Mouse (Mus musculus) liver, embryonic 15.5 days (tissue): ENCODE results near the gene Olfr967. TPM values are rescaled to one million over a fixed set of nuclear protein-coding genes. Genes with fewer than 3 reads are reported as not detected.
"Not testable (repeated sequence)": the region's sequence is repeated elsewhere in the genome, so short reads cannot be mapped to it uniquely, and the experiment has no call there.

Experiments used
- ATAC-seq: fragments of 200-750 bp; cut with Nextera tagmentation; 2 replicates; pipeline ENCODE4 v1.8.0; 2017; ENCODE audit warnings: moderate number of reproducible peaks, mild to moderate bottlenecking, moderate library complexity; ENCODE audit not compliant: insufficient read depth
- H3K27ac ChIP-seq: fragments of 300-500 bp; sonication (generic); replicated peaks from 2 replicates; pipeline ENCODE4 v1.5.1; 2015; ENCODE audit warnings: mild to moderate bottlenecking, inconsistent platforms
- H3K27me3 ChIP-seq: fragments of 300-500 bp; sonication (generic); 2 replicates; pipeline ENCODE4 v1.6.1; 2015; ENCODE audit warnings: mild to moderate bottlenecking, inconsistent platforms
- H3K36me3 ChIP-seq: fragments of 300-500 bp; sonication (generic); replicated peaks from 2 replicates; pipeline ENCODE4 v1.6.1; 2015; ENCODE audit warnings: moderate library complexity, mild to moderate bottlenecking, inconsistent platforms
- H3K4me1 ChIP-seq: fragments of 300-500 bp; sonication (generic); replicated peaks from 2 replicates; pipeline ENCODE4 v1.6.1; 2015; ENCODE audit warnings: inconsistent platforms
- H3K4me2 ChIP-seq: fragments of 300-500 bp; sonication (generic); 2 replicates; pipeline ENCODE4 v1.6.1; 2015; ENCODE audit warnings: moderate library complexity, mild to moderate bottlenecking, inconsistent platforms
- H3K4me3 ChIP-seq: fragments of 300-500 bp; sonication (generic); replicated peaks from 2 replicates; pipeline ENCODE4 v1.5.1; 2015; ENCODE audit warnings: mild to moderate bottlenecking, inconsistent platforms
- H3K9ac ChIP-seq: fragments of 300-500 bp; sonication (generic); 2 replicates; pipeline ENCODE4 v1.6.1; 2015; ENCODE audit warnings: moderate library complexity, mild to moderate bottlenecking, inconsistent platforms
- H3K9me3 ChIP-seq: fragments of 300-500 bp; sonication (generic); replicated peaks from 2 replicates; pipeline ENCODE4 v1.6.1; 2016; ENCODE audit warnings: inconsistent platforms
- WGBS: fragments of 180-500 bp; shearing (Covaris S2); methylation state at CpG from one replicate; pipeline ENCODE4 v1.1.7; 2015; ENCODE audit warnings: mixed read lengths; ENCODE audit not compliant: insufficient replicate concordance; 5-methylcytosine and 5-hydroxymethylcytosine counted together
- polyA plus RNA-seq: library from polyadenylated mRNA; unstranded; fragments of >200 nt; fragmentation: Nextera tagmentation; extraction: Ambion mirVana; gene quantifications from 2 replicates; pipeline ENCODE4 v1.2.1, GENCODE M21; 2015

Olfr967 gene
- not detected in 2 replicates for polyA plus RNA-seq

- no peak within 1 kb of the TSS for H3K9ac ChIP-seq
- H3K4me3 ChIP-seq: no peak within 1 kb of the TSS
- H3K9me3 ChIP-seq: no peaks in the 10 kb centered on the region
- H3K27me3 ChIP-seq: no peaks in the 10 kb centered on the region
- no peak within 1 kb of the TSS for H3K4me2 ChIP-seq
- H3K36me3 ChIP-seq: no peaks in the 10 kb centered on the region
- no peaks in the 10 kb centered on the region for H3K4me1 ChIP-seq
- H3K27ac ChIP-seq: no peak within 1 kb of the TSS
- ATAC-seq: no peak
These were observed at the start of gene Olfr967 for GRCm38 (mm10) chr9:39745949-39746348. TSS of gene Olfr967 (plus strand) at chr9:39746249.

GRCm38 (mm10) chr9:39701123-39701522 is 44.9 kb upstream of the Olfr967 start:
- H3K27ac ChIP-seq, H3K9ac ChIP-seq, ATAC-seq, H3K9me3 ChIP-seq, H3K27me3 ChIP-seq, H3K4me2 ChIP-seq, H3K4me1 ChIP-seq, H3K4me3 ChIP-seq, H3K36me3 ChIP-seq: not testable (repeated sequence)
- WGBS: 77% methylated on average over 8 of the region's 8 CpGs

GRCm38 (mm10) chr9:39707017-39707416 is 39.0 kb upstream of the Olfr967 start, which contains the start of gene Olfr149:
TSS of gene Olfr149 (minus strand) at chr9:39707117.
- no peak for ATAC-seq
- H3K36me3 ChIP-seq: no peaks in the 10 kb centered on the region
- no peak within 1 kb of the TSS for H3K27ac ChIP-seq
- H3K4me3 ChIP-seq: no peak within 1 kb of the TSS
- no peak within 1 kb of the TSS for H3K4me2 ChIP-seq
- no peaks in the 10 kb centered on the region for H3K9me3 ChIP-seq
- H3K9ac ChIP-seq: no peak within 1 kb of the TSS
- H3K4me1 ChIP-seq: no peaks in the 10 kb centered on the region
- H3K27me3 ChIP-seq: no peaks in the 10 kb centered on the region

- no peak overlapping the region for H3K9ac ChIP-seq
- WGBS: 50% methylated on average over 3 of the region's 3 CpGs
- no peak overlapping the region for H3K4me2 ChIP-seq
- H3K4me3 ChIP-seq: no peak overlapping the region
- ATAC-seq: no peak
- no peaks in the 10 kb centered on the region for H3K36me3 ChIP-seq
- no peaks in the 10 kb centered on the region for H3K9me3 ChIP-seq
- no peak overlapping the region for H3K27ac ChIP-seq
- H3K27me3 ChIP-seq: no peaks in the 10 kb centered on the region
- no peaks in the 10 kb centered on the region for H3K4me1 ChIP-seq
These were observed 37.1 kb upstream of the Olfr967 start for GRCm38 (mm10) chr9:39708958-39709357.

GRCm38 (mm10) chr9:39711053-39711452 is 35.0 kb upstream of the Olfr967 start, which contains the start of gene Olfr965:
TSS of gene Olfr965 (plus strand) at chr9:39711353.
- H3K27ac ChIP-seq: no peak within 1 kb of the TSS
- no peak within 1 kb of the TSS for H3K4me2 ChIP-seq
- no peaks in the 10 kb centered on the region for H3K27me3 ChIP-seq
- H3K4me3 ChIP-seq: no peak within 1 kb of the TSS
- H3K9ac ChIP-seq: no peak within 1 kb of the TSS
- no peaks in the 10 kb centered on the region for H3K4me1 ChIP-seq
- no peaks in the 10 kb centered on the region for H3K9me3 ChIP-seq
- no peaks in the 10 kb centered on the region for H3K36me3 ChIP-seq
- no peak for ATAC-seq

- H3K9ac ChIP-seq: no peak within 1 kb of the TSS
- no peaks in the 10 kb centered on the region for H3K9me3 ChIP-seq
- H3K4me2 ChIP-seq: no peak within 1 kb of the TSS
- no peak within 1 kb of the TSS for H3K27ac ChIP-seq
- H3K27me3 ChIP-seq: no peaks in the 10 kb centered on the region
- H3K4me1 ChIP-seq: no peaks in the 10 kb centered on the region
- no peak for ATAC-seq
- no peaks in the 10 kb centered on the region for H3K36me3 ChIP-seq
- no peak within 1 kb of the TSS for H3K4me3 ChIP-seq
These were observed 15.4 kb upstream of the Olfr967 start, which contains the start of gene Olfr150 for GRCm38 (mm10) chr9:39730678-39731077. TSS of gene Olfr150 (plus strand) at chr9:39730978.

GRCm38 (mm10) chr9:39740741-39741140 is 5.3 kb upstream of the Olfr967 start:
- H3K9ac ChIP-seq: no peak overlapping the region
- ATAC-seq: no peak
- 59% methylated on average over 1 of the region's 1 CpGs for WGBS

GRCm38 (mm10) chr9:39746428-39746827 is 379 bp downstream of the Olfr967 start:
- no peaks in the 10 kb centered on the region for H3K27me3 ChIP-seq
- H3K4me1 ChIP-seq: no peaks in the 10 kb centered on the region
- no peak overlapping the region for H3K4me2 ChIP-seq
- H3K27ac ChIP-seq: no peak overlapping the region
- 77% methylated on average over 1 of the region's 1 CpGs for WGBS
- H3K4me3 ChIP-seq: no peak overlapping the region
- no peaks in the 10 kb centered on the region for H3K36me3 ChIP-seq
- ATAC-seq: no peak
- H3K9ac ChIP-seq: no peak overlapping the region
- H3K9me3 ChIP-seq: no peaks in the 10 kb centered on the region

More at GRCm38 (mm10) chr9:39740741-39741140, 5.3 kb upstream of the Olfr967 start:
- H3K4me3 ChIP-seq: no peak overlapping the region
- H3K4me1 ChIP-seq: no peaks in the 10 kb centered on the region
- H3K36me3 ChIP-seq: no peaks in the 10 kb centered on the region
- no peak overlapping the region for H3K27ac ChIP-seq
- no peaks in the 10 kb centered on the region for H3K9me3 ChIP-seq
- no peak overlapping the region for H3K4me2 ChIP-seq
- no peaks in the 10 kb centered on the region for H3K27me3 ChIP-seq

- H3K4me3 ChIP-seq: no peak within 1 kb of the TSS
- no peaks in the 10 kb centered on the region for H3K4me1 ChIP-seq
- H3K27me3 ChIP-seq: no peaks in the 10 kb centered on the region
- no peak within 1 kb of the TSS for H3K9ac ChIP-seq
- H3K36me3 ChIP-seq: no peaks in the 10 kb centered on the region
- WGBS: 53% methylated on average over 1 of the region's 1 CpGs
- ATAC-seq: no peak
- no peaks in the 10 kb centered on the region for H3K9me3 ChIP-seq
- no peak within 1 kb of the TSS for H3K4me2 ChIP-seq
- no peak within 1 kb of the TSS for H3K27ac ChIP-seq
These were observed 37.1 kb downstream of the Olfr967 start, which contains the start of gene Olfr968 for GRCm38 (mm10) chr9:39783153-39783552. TSS of gene Olfr968 (minus strand) at chr9:39783253.

- H3K27me3 ChIP-seq: no peaks in the 10 kb centered on the region
- no peak within 1 kb of the TSS for H3K9ac ChIP-seq
- WGBS: 46% methylated on average over 2 of the region's 2 CpGs
- no peak within 1 kb of the TSS for H3K4me2 ChIP-seq
- no peak for ATAC-seq
- no peaks in the 10 kb centered on the region for H3K4me1 ChIP-seq
- H3K27ac ChIP-seq: no peak within 1 kb of the TSS
- H3K36me3 ChIP-seq: no peaks in the 10 kb centered on the region
- no peaks in the 10 kb centered on the region for H3K9me3 ChIP-seq
- H3K4me3 ChIP-seq: no peak within 1 kb of the TSS
These were observed 44.5 kb downstream of the Olfr967 start, which contains the start of gene Olfr969 for GRCm38 (mm10) chr9:39790558-39790957. TSS of gene Olfr969 (plus strand) at chr9:39790945.
